Mouse (Mus musculus) stomach, postnatal 0 days (tissue): ENCODE results near the gene Dnajb1. TPM values are rescaled to one million over a fixed set of nuclear protein-coding genes. Genes with fewer than 3 reads are reported as not detected.
A peak's percentile ranks its signal among the peaks of the same experiment; 100 is the strongest.

Experiments
- ATAC-seq: fragments of 200-750 bp; cut with Nextera tagmentation; 2 replicates; pipeline ENCODE4 v1.8.0; 2017; ENCODE audit not compliant: low FRiP score, low TSS enrichment
- DNase-seq: peaks from one replicate; pipeline ENCODE4 v3.0.0-alpha.2; 2016; ENCODE audit warnings: low spot score
- H3K27ac ChIP-seq: fragments of 300-500 bp; sonication (generic); replicated peaks from 2 replicates; pipeline ENCODE4 v1.5.1; 2014; ENCODE audit warnings: mild to moderate bottlenecking, control low read depth
- H3K27me3 ChIP-seq: fragments of 300-500 bp; sonication (generic); 2 replicates; pipeline ENCODE4 v1.6.1; 2014; ENCODE audit warnings: low read length; ENCODE audit not compliant: control insufficient read depth, insufficient read depth
- H3K36me3 ChIP-seq: fragments of 300-500 bp; sonication (generic); 2 replicates; pipeline ENCODE4 v1.6.1; 2014; ENCODE audit warnings: low read length, mixed read lengths; ENCODE audit not compliant: control insufficient read depth, insufficient read depth
- H3K4me1 ChIP-seq: fragments of 300-500 bp; sonication (generic); replicated peaks from 2 replicates; pipeline ENCODE4 v1.6.1; 2014; ENCODE audit warnings: antibody characterized with exemption; ENCODE audit not compliant: control insufficient read depth, insufficient read depth
- H3K4me2 ChIP-seq: fragments of 300-500 bp; sonication (generic); replicated peaks from 2 replicates; pipeline ENCODE4 v1.6.1; 2014; ENCODE audit warnings: low read depth, mild to moderate bottlenecking, control low read depth, moderate library complexity
- H3K4me3 ChIP-seq: fragments of 300-500 bp; sonication (generic); 2 replicates; pipeline ENCODE4 v1.5.1; 2014; ENCODE audit warnings: low read depth, low read length, control low read depth
- H3K9ac ChIP-seq: fragments of 300-500 bp; sonication (generic); 2 replicates; pipeline ENCODE4 v1.6.1; 2014; ENCODE audit warnings: mild to moderate bottlenecking, low read length, control low read depth, mixed read lengths
- H3K9me3 ChIP-seq: fragments of 300-500 bp; sonication (generic); 2 replicates; pipeline ENCODE4 v1.6.1; 2016; ENCODE audit warnings: low read length; ENCODE audit not compliant: control insufficient read depth
- CTCF ChIP-seq: IDR thresholded peaks from 2 replicates; pipeline ENCODE4 v1.5.1; 2016; ENCODE audit warnings: antibody characterized with exemption, low read depth, mild to moderate bottlenecking, moderate library complexity
- EP300 ChIP-seq: optimal IDR thresholded peaks from 2 replicates; pipeline ENCODE3; 2016; ENCODE audit warnings: antibody characterized with exemption
- WGBS: fragments of 180-500 bp; shearing (Covaris S2); extraction: QIAGEN DNeasy Blood & Tissue Kit; methylation state at CpG from one replicate; pipeline ENCODE4 v1.1.7; 2014; 5-methylcytosine and 5-hydroxymethylcytosine counted together
- polyA plus RNA-seq: library from polyadenylated mRNA; unstranded; fragments of >200 nt; fragmentation: Nextera tagmentation; extraction: Ambion mirVana; gene quantifications from 2 replicates; pipeline ENCODE4 v1.2.1, GENCODE M21; 2015

The Dnajb1 gene
- polyA plus RNA-seq, 1 experiment from 2014 or later, result 36.9 TPM

- Histone ChIP-seq H3K27ac (no peak overlapping the region), H3K27me3 (no peaks in the 10 kb centered on the region), H3K36me3 (no peaks in the 10 kb centered on the region), H3K9me3 (no peaks in the 10 kb centered on the region), H3K4me1 (no peaks in the 10 kb centered on the region), H3K9ac (no peak overlapping the region), H3K4me3 (no peak overlapping the region), H3K4me2 (no peak overlapping the region)
- no peak for ATAC-seq
- TF ChIP-seq CTCF (no peak), EP300 (no peak)
- 85% methylated on average over 4 of the region's 4 CpGs for WGBS
- no peak for DNase-seq
Measured at GRCm38 (mm10) chr8:83648031-83648430, 40.0 kb downstream of the Dnajb1 start.

- no peak overlapping the region for H3K9ac ChIP-seq
- no peaks in the 10 kb centered on the region for H3K36me3 ChIP-seq
- no peak overlapping the region for H3K27ac ChIP-seq
- H3K9me3 ChIP-seq, result no peaks in the 10 kb centered on the region
- WGBS, result 93% methylated on average over 6 of the region's 6 CpGs
- H3K4me2 ChIP-seq, result no peak overlapping the region
- no peak for TF ChIP-seq EP300
- no peak for TF ChIP-seq CTCF
- no peaks in the 10 kb centered on the region for H3K27me3 ChIP-seq
- DNase-seq (no peak), ATAC-seq (no peak)
- no peaks in the 10 kb centered on the region for H3K4me1 ChIP-seq
- H3K4me3 ChIP-seq, result no peak overlapping the region
Measured at GRCm38 (mm10) chr8:83649699-83650098, 41.7 kb downstream of the Dnajb1 start.

GRCm38 (mm10) chr8:83652030-83652743, 44.2 kb downstream of the Dnajb1 start, which contains the start of gene Gipc1:
Gipc1 (plus strand) TSS chr8:83652677.
- peak; percentile 96 for ATAC-seq
- no peaks in the 10 kb centered on the region for H3K27me3 ChIP-seq
- DNase-seq, result peak; percentile 98
- H3K27ac ChIP-seq, result peak within 1 kb of the TSS; percentile 93
- TF ChIP-seq CTCF, result peak; percentile 23; the same call in 1 of the 2 replicates
- no peak for TF ChIP-seq EP300
- no peaks in the 10 kb centered on the region for H3K9me3 ChIP-seq
- H3K36me3 ChIP-seq, result no peaks in the 10 kb centered on the region
- H3K4me1 ChIP-seq, result no peaks in the 10 kb centered on the region
- peak within 1 kb of the TSS; percentile 86 for H3K4me2 ChIP-seq
- 4% methylated on average over 41 of the region's 50 CpGs for WGBS
- peak within 1 kb of the TSS; percentile 86 for H3K4me3 ChIP-seq
- H3K9ac ChIP-seq, result peak within 1 kb of the TSS; percentile 89

- TF ChIP-seq EP300 (no peak), CTCF (no peak)
- DNase-seq, result peak; percentile 78
- no peaks in the 10 kb centered on the region for H3K27me3 ChIP-seq
- peak overlapping the region; percentile 89 for H3K9ac ChIP-seq
- H3K9me3 ChIP-seq, result no peaks in the 10 kb centered on the region
- WGBS, result 1% methylated on average over 36 of the region's 46 CpGs
- H3K4me2 ChIP-seq, result peak overlapping the region; percentile 86
- no peaks in the 10 kb centered on the region for H3K4me1 ChIP-seq
- peak; percentile 35 for ATAC-seq
- H3K27ac ChIP-seq, result peak overlapping the region; percentile 93
- H3K36me3 ChIP-seq, result 0 out of 2 replicates have a peak, but pooled peaks cover 2% of the 10 kb centered on the region
- peak overlapping the region; percentile 86 for H3K4me3 ChIP-seq
Measured at GRCm38 (mm10) chr8:83652744-83653661, 45.0 kb downstream of the Dnajb1 start.

- no peaks in the 10 kb centered on the region for H3K27me3 ChIP-seq
Measured at GRCm38 (mm10) chr8:83653662-83654017, 45.6 kb downstream of the Dnajb1 start.

More at GRCm38 (mm10) chr8:83653662-83654017, 45.6 kb downstream of the Dnajb1 start:
- TF ChIP-seq EP300 (no peak), CTCF (no peak)
- no peak for ATAC-seq
- Histone ChIP-seq H3K9me3 (no peaks in the 10 kb centered on the region), H3K4me3 (peak overlapping the region; percentile 86), H3K36me3 (0 out of 2 replicates have a peak, but pooled peaks cover 2% of the 10 kb centered on the region), H3K4me1 (no peaks in the 10 kb centered on the region), H3K27ac (peak overlapping the region; percentile 10), H3K4me2 (peak overlapping the region; percentile 86), H3K9ac (no peak overlapping the region)
- no peak for DNase-seq
- WGBS, result 26% methylated on average over 10 of the region's 10 CpGs
